Comparison of ENCODE assay signal across 9 mouse cellular contexts in genomic region chr13:21253569-21253968, GRCm38 (mm10). TPM values are rescaled to one million over a fixed set of nuclear protein-coding genes. Genes with fewer than 3 reads are reported as not detected.
DNase-seq lines count a peak whose midpoint lies in the region; ATAC-seq lines count a peak whose summit lies in the region.
"Had no signal": no experiment of that assay in that cellular context is flagged by ENCODE, and none has a peak within 500 bp of the region (broad histone marks: within the 10 kb centered on the region; RNA-seq: fewer than 3 reads in every experiment).

No protein-coding gene starts in this region.

- DNase-seq in heart, adult 8-10 months (ENCODE audit: low spot score), result no peak
- peak; percentile 51 for DNase-seq in R1 (ENCODE audit: low read depth, low spot score)
- DNase-seq in hindbrain, embryonic 11.5 days (ENCODE audit: low spot score), result no peak
- DNase-seq in retina, embryonic 14.5 days (ENCODE audit: low spot score), result no peak
- DNase-seq in urinary bladder, adult 2 months (ENCODE audit: low spot score), result no peak

- H3K27me3 ChIP-seq in heart, embryonic 11.5 days (ENCODE audit: control insufficient read depth, insufficient read depth, low read length), result peaks cover 3% of the 10 kb centered on the region; the same call in 1 of the 2 replicates
- H3K27me3 ChIP-seq in hindbrain, embryonic 11.5 days (ENCODE audit: control insufficient read depth, insufficient read depth, low read length), result peaks cover 2% of the 10 kb centered on the region; the same call in 1 of the 2 replicates
- peaks cover 39% of the 10 kb centered on the region for H3K27me3 ChIP-seq in midbrain, embryonic 13.5 days

- peak overlapping the region; percentile 65 for H3K4me3 ChIP-seq in heart, embryonic 11.5 days (ENCODE audit: low read depth, low read length)
- peak overlapping the region; percentile 54 for H3K4me3 ChIP-seq in hindbrain, embryonic 11.5 days (ENCODE audit: low read depth, low read length)
- peak overlapping the region; percentile 50 for H3K4me3 ChIP-seq in midbrain, embryonic 13.5 days (replicated peaks)

- H3K9ac ChIP-seq in heart, embryonic 11.5 days (ENCODE audit: low read depth, low read length), result peak overlapping the region; percentile 60
- peak overlapping the region; percentile 56 for H3K9ac ChIP-seq in hindbrain, embryonic 11.5 days (ENCODE audit: low read depth, low read length)
- peak overlapping the region; percentile 66 for H3K9ac ChIP-seq in midbrain, embryonic 13.5 days (replicated peaks)

- ATAC-seq in heart, embryonic 11.5 days (replicated peaks; ENCODE audit: insufficient number of reproducible peaks, low FRiP score, low TSS enrichment), result no peak
- peak; percentile 66 for ATAC-seq in hindbrain, embryonic 11.5 days (ENCODE audit: low FRiP score)
- peak; percentile 75 for ATAC-seq in midbrain, embryonic 13.5 days
- ATAC-seq in activated CD4-positive, CD25-positive, alpha-beta regulatory T cell, adult 4 months, result no peak

- H3K9me3 ChIP-seq in heart, embryonic 11.5 days (replicated peaks; ENCODE audit: control insufficient read depth, low read length), result no peaks in the 10 kb centered on the region
- no peaks in the 10 kb centered on the region for H3K9me3 ChIP-seq in hindbrain, embryonic 11.5 days (ENCODE audit: control insufficient read depth, low read length)
- H3K9me3 ChIP-seq in midbrain, embryonic 13.5 days, result no peaks in the 10 kb centered on the region

- H3K36me3 ChIP-seq in heart, embryonic 11.5 days (ENCODE audit: control insufficient read depth, insufficient read depth, low read length), result no peaks in the 10 kb centered on the region
- H3K36me3 ChIP-seq in hindbrain, embryonic 11.5 days (ENCODE audit: control insufficient read depth, insufficient read depth, low read length), result no peaks in the 10 kb centered on the region
- no peaks in the 10 kb centered on the region for H3K36me3 ChIP-seq in midbrain, embryonic 13.5 days

- no peak overlapping the region for H3K27ac ChIP-seq in heart, embryonic 11.5 days (ENCODE audit: low read depth, low read length)
- H3K27ac ChIP-seq in hindbrain, embryonic 11.5 days (ENCODE audit: low read depth, low read length), result no peak overlapping the region
- H3K27ac ChIP-seq in midbrain, embryonic 13.5 days, result 0 out of 2 replicates have a peak overlapping the region, but pooled peaks have one; percentile 35

- under 1% methylated on average over 12 of the region's 12 CpGs for WGBS in heart, embryonic 11.5 days (ENCODE audit: insufficient replicate concordance)
- 1% methylated on average over 12 of the region's 12 CpGs for WGBS in hindbrain, embryonic 11.5 days
- WGBS in midbrain, embryonic 13.5 days, result under 1% methylated on average over 12 of the region's 12 CpGs

- H3K4me1 ChIP-seq in heart, embryonic 11.5 days (ENCODE audit: control insufficient read depth, insufficient read depth, low read length), result no peaks in the 10 kb centered on the region
- no peaks in the 10 kb centered on the region for H3K4me1 ChIP-seq in hindbrain, embryonic 11.5 days (replicated peaks; ENCODE audit: control insufficient read depth, insufficient read depth, low read length)
- peaks cover 7% of the 10 kb centered on the region; the same call in 1 of the 2 replicates for H3K4me1 ChIP-seq in midbrain, embryonic 13.5 days (replicated peaks)

- peak overlapping the region; percentile 73 for H3K4me2 ChIP-seq in heart, embryonic 11.5 days
- peak overlapping the region; percentile 64 for H3K4me2 ChIP-seq in hindbrain, embryonic 11.5 days (replicated peaks; ENCODE audit: low read depth, low read length)
- peak overlapping the region; percentile 67 for H3K4me2 ChIP-seq in midbrain, embryonic 13.5 days (replicated peaks)

RNA-seq across cellular contexts. Expression of gene Gpx5, which starts 39.0 kb away (rescaled TPM):
- not detected in 2 replicates for polyA plus RNA-seq in heart, embryonic 11.5 days (2014; fragmentation: Nextera tagmentation; extraction: Ambion mirVana)
- total RNA-seq in heart, adult 8-10 months (2022), result not detected
- not detected in 2 replicates for polyA plus RNA-seq in hindbrain, embryonic 11.5 days (2014; fragmentation: Nextera tagmentation; extraction: Ambion mirVana)
- not detected in 2 replicates for polyA plus RNA-seq in midbrain, embryonic 13.5 days (2015; fragmentation: Nextera tagmentation; extraction: Ambion mirVana)
- not detected for polyA plus RNA-seq in activated CD4-positive, CD25-positive, alpha-beta regulatory T cell, adult 4 months (2017; shearing (Covaris generic))
- polyA plus RNA-seq in urinary bladder, adult 2 months (2012; rRNA removed), result 0.10 TPM in 1 of 2 replicates, not detected in the other
- total RNA-seq: hematopoietic stem cell, adult 5-6 weeks had no signal

RNA-seq across cellular contexts. Expression of gene Gpx6, which starts 58.4 kb away (rescaled TPM):
- not detected in 2 replicates for polyA plus RNA-seq in heart, embryonic 11.5 days (2014; fragmentation: Nextera tagmentation; extraction: Ambion mirVana)
- total RNA-seq in heart, adult 8-10 months (2022), result not detected
- polyA plus RNA-seq in hindbrain, embryonic 11.5 days (2014; fragmentation: Nextera tagmentation; extraction: Ambion mirVana), result 0.32 TPM in 1 of 2 replicates, not detected in the other
- polyA plus RNA-seq in midbrain, embryonic 13.5 days (2015; fragmentation: Nextera tagmentation; extraction: Ambion mirVana), result not detected in 2 replicates
- polyA plus RNA-seq in activated CD4-positive, CD25-positive, alpha-beta regulatory T cell, adult 4 months (2017; shearing (Covaris generic)), result not detected
- not detected in 2 replicates for polyA plus RNA-seq in urinary bladder, adult 2 months (2012; rRNA removed)
- total RNA-seq: hematopoietic stem cell, adult 5-6 weeks had no signal

Comparison
In these comparisons a context has a peak if more than half of its experiments do, and no peak if none do; other contexts are left out.
1. ATAC-seq: peak in hindbrain, embryonic 11.5 days (single experiment) and midbrain, embryonic 13.5 days (single experiment); none in heart, embryonic 11.5 days (single experiment) and activated CD4-positive, CD25-positive, alpha-beta regulatory T cell, adult 4 months (single experiment).
2. Peak in every context shown above with its lines, with median percentiles within 50 percentile points of each other: H3K4me2 ChIP-seq, H3K4me3 ChIP-seq and H3K9ac ChIP-seq.